Mouse (Mus musculus) heart, adult 2 months (tissue): ENCODE data around the gene Eml3. TPM values are rescaled to one million over a fixed set of nuclear protein-coding genes. Genes with fewer than 3 reads are reported as not detected.
"Not testable (repeated sequence)": the region's sequence is repeated elsewhere in the genome, so short reads cannot be mapped to it uniquely, and the experiment has no call there.

ENCODE experiments used
- DNase-seq, 2 experiments: peaks; one replicate each; pipeline ENCODE4 v3.0.0; 2021
- H3K27ac ChIP-seq: fragments of 200-600 bp; 2 replicates; pipeline ENCODE4 v1.8.1; 2022
- H3K27me3 ChIP-seq: fragments of 200-500 bp; 2 replicates; pipeline ENCODE4 v1.6.1; 2012; ENCODE audit warnings: mild to moderate bottlenecking, low read length, inconsistent platforms, mixed read lengths; ENCODE audit not compliant: control insufficient read depth, insufficient read depth
- H3K36me3 ChIP-seq: fragments of 200-500 bp; 2 replicates; pipeline ENCODE4 v1.6.1; 2012; ENCODE audit warnings: low read length, inconsistent platforms; ENCODE audit not compliant: control insufficient read depth, insufficient read depth
- H3K4me1 ChIP-seq: fragments of 200-500 bp; 2 replicates; pipeline ENCODE4 v1.6.1; 2011; ENCODE audit warnings: low read length; ENCODE audit not compliant: control insufficient read depth, insufficient read depth
- H3K4me3 ChIP-seq: fragments of 200-600 bp; 2 replicates; pipeline ENCODE4 v1.8.1; 2022
- H3K79me2 ChIP-seq: fragments of 200-500 bp; replicated peaks from 2 replicates; pipeline ENCODE4 v1.6.1; 2012; ENCODE audit warnings: mild to moderate bottlenecking, inconsistent platforms, low read length, moderate library complexity, mixed read lengths; ENCODE audit not compliant: control insufficient read depth, insufficient read depth
- H3K9ac ChIP-seq: fragments of 200-500 bp; 2 replicates; pipeline ENCODE4 v1.6.1; 2012; ENCODE audit warnings: low read depth, mild to moderate bottlenecking, control low read depth, inconsistent platforms, low read length, mixed read lengths
- CTCF ChIP-seq: fragments of 200-600 bp; IDR thresholded peaks from 2 replicates; pipeline ENCODE4 v1.8.1; 2022; ENCODE audit warnings: antibody characterized with exemption, mild to moderate bottlenecking, moderate library complexity
- EP300 ChIP-seq: fragments of 200-500 bp; IDR thresholded peaks from 2 replicates; pipeline ENCODE4 v1.6.1; 2011; ENCODE audit warnings: low read depth, low read length, control low read depth; ENCODE audit not compliant: insufficient read depth
- POLR2A ChIP-seq: fragments of 200-500 bp; IDR thresholded peaks from 2 replicates; pipeline ENCODE4 v1.6.1; 2011; ENCODE audit warnings: mild to moderate bottlenecking, low read depth, low read length, control low read depth; ENCODE audit not compliant: insufficient read depth
- WGBS: fragments of 180-500 bp; shearing (Covaris S2); methylation state at CpG from one replicate; pipeline ENCODE4 v1.1.7; 2018; 5-methylcytosine and 5-hydroxymethylcytosine counted together
- intact Hi-C: fragments of 180-260 bp; cut with DNase I; formaldehyde crosslinking; loops from one replicate; pipeline ENCODE4 v1.15.1; 2025
- polyA plus RNA-seq: library from polyadenylated mRNA; depleted of rRNA; stranded (reverse); fragments of >200 nt; gene quantifications from 2 replicates; pipeline ENCODE4 v1.2.3, GENCODE M21; 2012
- total RNA-seq, 2 experiments: library from RNA; stranded (reverse); gene quantifications; 2 replicates each; pipeline ENCODE4 v1.2.3; 2021

The Eml3 gene
- total and polyA plus RNA-seq, 3 experiments = 7.0 to 17.6 (median 9.7) TPM

- Histone ChIP-seq H3K27me3 (no peaks in the 10 kb centered on the region), H3K9ac (peak overlapping the region; percentile 79), H3K36me3 (no peaks in the 10 kb centered on the region; the same call in 1 of the 2 replicates), H3K4me3 (peak overlapping the region; percentile 73), H3K79me2 (no peaks in the 10 kb centered on the region; the same call in 1 of the 2 replicates), H3K4me1 (peaks cover 3% of the 10 kb centered on the region; the same call in 1 of the 2 replicates), H3K27ac (peak overlapping the region; percentile 85)
- no peak for DNase-seq
- TF ChIP-seq EP300 = no peak
- no peak for TF ChIP-seq CTCF
- TF ChIP-seq POLR2A = no peak
- intact Hi-C loops = loop anchor here (2.0 kb wide), 1 partner anchor 17 kb away; the partner anchor contains the start of gene Ubxn1
- 25% methylated on average over 19 of the region's 19 CpGs for WGBS
Observed at GRCm38 (mm10) chr19:8887585-8888463, 41.5 kb upstream of the Eml3 start.

- Histone ChIP-seq H3K4me1 (peaks cover 3% of the 10 kb centered on the region; the same call in 1 of the 2 replicates), H3K27ac (peak within 1 kb of the TSS; percentile 85), H3K27me3 (no peaks in the 10 kb centered on the region), H3K9ac (peak within 1 kb of the TSS; percentile 79), H3K79me2 (no peaks in the 10 kb centered on the region; the same call in 1 of the 2 replicates), H3K4me3 (peak within 1 kb of the TSS; percentile 73), H3K36me3 (no peaks in the 10 kb centered on the region; the same call in 1 of the 2 replicates)
- peak; percentile 93 for TF ChIP-seq POLR2A
- 0 out of 2 replicates have a peak, but pooled peaks have one; percentile 65 for TF ChIP-seq EP300
- TF ChIP-seq CTCF = no peak
- intact Hi-C loops = loop anchor here (2.0 kb wide), 1 partner anchor 18 kb away; the partner anchor contains the start of gene Ubxn1
- peak; percentile 93 to 95 for DNase-seq
- under 1% methylated on average over 58 of the region's 58 CpGs for WGBS
Observed at GRCm38 (mm10) chr19:8888511-8889385, 40.6 kb upstream of the Eml3 start, which contains the start of the genes 1810009A15Rik and Gm49416. Gene 1810009A15Rik (plus strand): TSS chr19:8888853. Gene Gm49416 (plus strand): TSS chr19:8888926.

GRCm38 (mm10) chr19:8892829-8893766, 36.3 kb upstream of the Eml3 start, which contains the start of gene Ints5:
Gene Ints5 (plus strand): TSS chr19:8893005.
- no peaks in the 10 kb centered on the region; the same call in 1 of the 2 replicates for H3K4me1 ChIP-seq
- TF ChIP-seq CTCF (no peak), POLR2A (peak; percentile 86), EP300 (peak; percentile 81)
- H3K27ac ChIP-seq = peak within 1 kb of the TSS; percentile 89
- intact Hi-C loops = no loop called here
- DNase-seq = peak; percentile 88 to 90
- WGBS = 1% methylated on average over 54 of the region's 54 CpGs
- H3K9ac ChIP-seq = peak within 1 kb of the TSS; percentile 94
- H3K36me3 ChIP-seq = no peaks in the 10 kb centered on the region; the same call in 1 of the 2 replicates
- no peaks in the 10 kb centered on the region for H3K27me3 ChIP-seq
- H3K79me2 ChIP-seq = no peaks in the 10 kb centered on the region
- peak within 1 kb of the TSS; percentile 92 for H3K4me3 ChIP-seq

GRCm38 (mm10) chr19:8895397-8895960, 33.9 kb upstream of the Eml3 start:
- Histone ChIP-seq H3K79me2 (no peaks in the 10 kb centered on the region), H3K27ac (no peak overlapping the region), H3K36me3 (peaks cover 5% of the 10 kb centered on the region), H3K4me3 (no peak overlapping the region), H3K27me3 (no peaks in the 10 kb centered on the region), H3K9ac (no peak overlapping the region), H3K4me1 (peaks cover 1% of the 10 kb centered on the region; the same call in 1 of the 2 replicates)
- 84% methylated on average over 9 of the region's 9 CpGs for WGBS
- TF ChIP-seq POLR2A (no peak), CTCF (no peak)
- no peak for DNase-seq
- intact Hi-C loops = loop anchor here (5.0 kb wide), 2 partner anchors 57 to 73 kb away; partner anchors contain the start of genes Hnrnpul2 and Tut1

GRCm38 (mm10) chr19:8896231-8896630, 33.1 kb upstream of the Eml3 start:
- H3K27me3 ChIP-seq, H3K36me3 ChIP-seq, H3K4me3 ChIP-seq, H3K9ac ChIP-seq, DNase-seq, H3K4me1 ChIP-seq, H3K27ac ChIP-seq, H3K79me2 ChIP-seq: not testable (repeated sequence)
- intact Hi-C loops = loop anchor here (5.0 kb wide), 2 partner anchors 56 to 74 kb away; partner anchors contain the start of genes Hnrnpul2 and Tut1
- 80% methylated on average over 5 of the region's 5 CpGs for WGBS
